Mouse (Mus musculus): ENCODE measurements around the gene Daam2.

Daam2 gene

GRCm38 (mm10) chr17:49433071-49433470 is 131.1 kb downstream of the Daam2 start:
- in situ Hi-C loops (cut with MboI, MseI), result loop anchor here (10.0 kb wide), 1 partner anchor 722 kb away; no protein-coding TSS in a partner anchor

GRCm38 (mm10) chr17:49432071-49432711 is 132.0 kb downstream of the Daam2 start:
- in situ Hi-C loops (cut with MboI, MseI), result loop anchor here (10.0 kb wide), 1 partner anchor 723 kb away; no protein-coding TSS in a partner anchor

DNA sequence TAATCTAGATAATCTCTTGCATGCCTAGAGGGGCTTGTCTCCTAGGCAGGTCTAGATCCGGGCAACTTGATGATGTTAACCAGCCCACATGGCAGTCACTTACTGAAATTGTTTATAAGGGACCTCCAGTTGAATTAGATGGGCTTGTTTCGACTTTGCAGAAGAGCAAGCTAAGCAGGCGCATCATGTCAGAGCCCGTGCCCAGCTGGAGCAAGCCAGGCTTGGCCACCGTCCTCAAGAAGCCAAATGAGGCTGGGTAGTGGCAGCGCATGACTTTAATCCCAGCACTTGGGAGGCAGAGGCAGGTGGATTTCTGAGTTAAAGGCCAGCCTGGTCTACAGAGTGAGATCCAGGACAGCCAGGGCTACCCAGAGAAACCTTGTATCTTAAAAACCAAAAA is 133.0 kb downstream of the Daam2 start:
- in situ Hi-C loops (cut with MboI, MseI), result loop anchor here (10.0 kb wide), 1 partner anchor 724 kb away; no protein-coding TSS in a partner anchor

- in situ Hi-C loops (cut with MboI, MseI), result loop anchor here (10.0 kb wide), 1 partner anchor 725 kb away; no protein-coding TSS in a partner anchor
Observed at GRCm38 (mm10) chr17:49430136-49430535, 134.0 kb downstream of the Daam2 start.

- in situ Hi-C loops (cut with MboI, MseI), result loop anchor here (10.0 kb wide), 1 partner anchor 725 kb away; no protein-coding TSS in a partner anchor
Observed at GRCm38 (mm10) chr17:49429471-49430129, 134.5 kb downstream of the Daam2 start.

GRCm38 (mm10) chr17:49428751-49429415 is 135.3 kb downstream of the Daam2 start:
- in situ Hi-C loops (cut with MboI, MseI), result no loop called here

DNA sequence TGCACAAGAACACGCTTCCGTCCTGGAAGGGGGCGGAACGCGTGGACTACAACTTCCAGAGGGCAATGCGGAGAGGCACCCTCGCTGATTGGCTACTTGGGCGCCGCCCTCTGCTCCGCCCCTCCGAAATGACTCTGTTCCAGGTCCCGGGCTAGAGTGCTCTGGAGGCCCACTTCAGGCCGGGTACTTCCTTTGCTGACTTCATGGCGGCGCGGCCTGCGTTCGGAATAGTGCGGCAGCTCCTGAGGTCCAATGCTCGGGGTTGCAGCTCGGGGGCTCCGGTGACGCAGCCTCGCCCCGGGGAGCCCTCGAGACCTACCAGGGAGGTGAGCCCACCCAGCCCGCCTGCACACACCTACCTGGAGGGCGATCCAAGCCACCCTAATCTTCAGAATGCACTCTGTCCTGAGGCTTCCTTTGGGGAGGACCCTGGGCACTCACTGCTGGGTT is 135.9 kb downstream of the Daam2 start, which contains the start of gene Mocs1:
Gene Mocs1, plus strand, starts transcription at position 124 of the 450 bp plus-strand sequence.
- in situ Hi-C loops (cut with MboI, MseI), result no loop called here

DNA sequence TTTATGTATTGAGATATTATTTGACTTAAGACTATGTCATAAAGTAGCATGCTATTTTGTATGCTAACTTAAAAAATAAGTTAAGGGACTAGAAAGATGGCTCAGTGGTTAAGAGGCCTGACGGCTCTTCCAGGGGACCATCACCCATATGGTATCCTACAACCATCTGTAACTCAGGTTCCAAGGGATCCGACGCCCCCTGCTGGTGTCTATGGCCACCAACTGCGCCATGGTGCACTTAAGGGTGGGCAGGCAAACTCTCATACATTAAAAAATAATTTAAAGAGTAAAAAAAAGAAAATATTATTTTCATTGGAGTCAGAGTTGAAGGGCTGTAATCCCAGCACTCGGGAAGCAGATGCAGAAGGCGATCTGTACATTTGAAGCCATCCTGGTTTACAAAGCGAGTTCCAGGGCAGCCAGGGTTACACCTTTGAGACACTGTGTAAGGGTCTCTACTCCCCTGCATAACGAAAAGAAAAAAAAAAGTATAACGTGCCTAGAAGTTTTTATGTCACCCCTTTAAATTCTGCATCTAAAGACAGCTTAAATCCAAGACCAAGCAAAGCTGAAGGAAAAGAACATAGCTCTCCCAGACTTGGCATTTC is 136.4 kb downstream of the Daam2 start:
- in situ Hi-C loops (cut with MboI, MseI), result no loop called here

- in situ Hi-C loops (cut with MboI, MseI), result no loop called here
Observed at GRCm38 (mm10) chr17:49423872-49424271, 140.3 kb downstream of the Daam2 start.

DNA sequence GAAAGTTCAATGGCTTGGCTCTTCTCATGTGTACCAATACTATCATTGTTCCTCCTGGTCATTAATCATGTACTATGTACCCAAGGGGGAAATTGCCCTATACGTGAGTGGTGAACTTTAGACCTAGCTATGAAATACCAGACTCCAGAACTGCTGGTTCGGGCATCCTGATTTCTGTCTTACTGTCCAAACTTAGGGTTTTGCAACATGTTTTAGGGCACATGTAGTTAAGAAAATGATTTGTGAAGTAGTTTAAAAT is 141.1 kb downstream of the Daam2 start:
- in situ Hi-C loops (cut with MboI, MseI), result no loop called here

GRCm38 (mm10) chr17:49422286-49423066 is 141.7 kb downstream of the Daam2 start:
- in situ Hi-C loops (cut with MboI, MseI), result no loop called here

DNA sequence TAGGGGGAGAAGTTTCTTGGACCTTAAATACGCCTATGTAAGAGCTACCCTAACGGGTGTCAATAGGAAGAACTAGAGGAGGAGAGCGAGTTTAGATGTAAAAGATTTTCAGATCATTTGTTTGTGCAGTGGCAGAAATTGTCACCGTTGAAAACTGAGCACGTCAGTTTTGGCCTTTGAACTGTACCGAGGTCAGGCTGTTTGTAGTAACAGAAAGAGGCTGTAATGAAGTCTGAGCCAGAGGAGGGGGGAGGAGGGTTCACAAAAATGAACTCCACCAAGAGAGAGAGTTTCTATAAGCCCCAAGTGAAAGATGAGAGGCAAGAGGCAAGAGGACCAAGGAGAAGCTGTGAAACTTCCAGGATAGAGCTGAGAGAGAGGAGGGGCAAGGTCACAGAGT is 144.3 kb downstream of the Daam2 start:
- in situ Hi-C loops (cut with MboI, MseI), result no loop called here

DNA sequence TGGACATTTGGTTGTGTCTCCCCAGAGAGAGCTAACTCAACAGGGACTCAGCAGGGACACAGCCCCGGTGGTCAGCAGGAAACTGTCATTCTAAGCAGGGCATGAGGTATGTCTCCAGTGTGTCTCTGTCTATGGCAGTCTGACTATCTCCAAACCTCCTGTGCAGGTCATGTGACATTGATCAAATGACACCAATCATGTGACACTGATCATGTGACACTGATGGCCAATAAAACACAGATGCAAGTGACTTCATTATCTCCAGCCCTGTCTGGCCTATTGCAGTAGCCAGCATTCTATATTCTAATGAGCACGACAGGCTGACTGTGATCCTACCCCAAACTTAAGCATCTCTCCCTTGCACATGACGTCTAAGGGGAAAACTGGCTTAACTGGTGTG is 147.9 kb downstream of the Daam2 start:
- in situ Hi-C loops (cut with MboI, MseI), result no loop called here

GRCm38 (mm10) chr17:49413554-49413953 is 150.6 kb downstream of the Daam2 start:
- in situ Hi-C loops (cut with MboI, MseI), result no loop called here

DNA sequence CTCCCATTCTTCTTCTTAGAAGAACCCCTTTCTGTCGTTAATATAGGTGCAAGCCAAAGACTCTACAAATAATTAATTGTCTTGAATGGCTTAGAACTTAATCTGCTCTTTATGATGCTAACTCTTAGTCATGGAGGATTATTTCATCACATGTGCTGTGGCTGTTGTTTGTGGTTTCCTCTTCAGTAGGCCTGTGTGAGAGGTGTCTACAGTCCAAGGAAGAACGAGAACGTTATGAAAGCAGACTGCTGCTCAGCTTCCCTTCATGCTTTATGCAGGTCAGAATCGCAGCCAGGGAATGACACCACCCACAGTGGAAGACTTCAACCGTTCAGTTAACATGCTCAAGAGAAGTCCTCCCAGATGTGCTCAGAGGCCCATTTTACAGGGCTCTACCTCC is 151.2 kb downstream of the Daam2 start:
- in situ Hi-C loops (cut with MboI, MseI), result no loop called here

All from T-helper 1 cell (primary cell).